Mouse (Mus musculus): ENCODE measurements around the gene Smtnl1. TPM values are rescaled to one million over a fixed set of nuclear protein-coding genes. Genes with fewer than 3 reads are reported as not detected.
A peak's percentile ranks its signal among the peaks of the same experiment; 100 is the strongest.

The Smtnl1 gene
- polyA plus RNA-seq, 1 experiment from 2014 or later = not detected

DNA sequence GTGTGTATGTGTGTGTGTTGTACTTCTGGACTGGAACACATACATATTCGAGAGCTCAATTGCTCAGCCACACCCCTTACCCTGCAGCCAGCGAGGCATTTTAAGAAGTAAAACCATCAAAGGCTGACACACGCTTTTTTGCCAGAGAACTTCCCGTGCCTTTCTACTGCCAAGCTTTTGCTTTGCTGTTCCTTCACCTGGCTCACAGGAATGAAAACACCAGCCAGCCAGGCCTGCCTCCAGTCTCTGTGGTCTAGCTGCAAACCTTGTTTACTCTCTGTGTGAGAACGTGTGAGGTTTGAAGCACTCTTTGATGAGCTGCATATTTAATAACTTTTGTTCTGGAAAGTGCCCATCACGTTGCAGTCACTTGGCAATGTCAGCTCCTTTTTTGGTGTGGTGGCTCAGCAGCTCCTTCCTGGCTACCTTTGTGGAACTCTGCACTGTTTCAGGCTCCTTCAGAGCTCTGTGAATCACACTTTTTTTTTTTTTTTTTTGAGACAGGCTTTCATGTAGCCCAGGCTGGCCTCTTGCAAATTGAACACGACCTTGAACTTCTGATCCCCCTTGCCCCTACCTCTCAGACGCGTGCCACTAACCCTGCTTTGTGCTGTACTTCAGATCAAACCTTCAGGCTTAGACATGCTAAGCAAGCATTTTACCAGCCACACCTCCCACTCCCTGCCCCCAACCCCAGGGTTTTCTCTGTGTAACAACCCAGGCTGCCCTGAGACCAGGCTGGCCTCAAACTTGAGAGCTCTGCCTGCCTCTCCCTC is 15.6 kb upstream of the Smtnl1 start:
- Histone ChIP-seq H3K4me3 (replicated peaks) (no peak overlapping the region), H3K9me3 (replicated peaks) (no peaks in the 10 kb centered on the region), H3K36me3 (no peaks in the 10 kb centered on the region), H3K9ac (replicated peaks) (no peak overlapping the region), H3K4me2 (no peak overlapping the region), H3K27ac (replicated peaks) (no peak overlapping the region), H3K27me3 (replicated peaks) (peaks cover 60% of the 10 kb centered on the region), H3K4me1 (peaks cover 25% of the 10 kb centered on the region)
- no peak for ATAC-seq (ENCODE audit: low FRiP score)
- 28% methylated on average over 9 of the region's 9 CpGs for WGBS

DNA sequence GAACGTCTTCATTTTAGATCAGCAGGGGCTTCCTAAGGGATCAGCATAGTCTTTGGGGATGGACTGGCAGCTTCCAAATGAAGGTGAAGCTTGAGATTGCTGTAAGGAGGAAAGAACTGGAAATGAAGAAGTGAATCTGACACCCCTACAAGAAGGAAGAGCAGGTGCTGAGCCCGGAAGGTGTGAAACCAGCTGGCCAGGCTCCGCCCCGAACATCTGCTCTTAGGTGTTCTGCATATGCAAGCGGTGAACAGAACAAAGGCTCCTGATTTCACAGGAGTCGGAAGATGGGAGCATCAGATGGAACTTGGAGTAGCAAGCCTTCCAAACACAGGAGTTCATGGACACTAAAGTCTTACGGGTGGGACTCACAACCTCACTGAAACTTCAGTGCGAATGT is 14.7 kb upstream of the Smtnl1 start:
- Histone ChIP-seq H3K4me2 (no peak overlapping the region), H3K27ac (replicated peaks) (no peak overlapping the region), H3K4me3 (replicated peaks) (no peak overlapping the region), H3K27me3 (replicated peaks) (peaks cover 59% of the 10 kb centered on the region), H3K9me3 (replicated peaks) (no peaks in the 10 kb centered on the region), H3K9ac (replicated peaks) (no peak overlapping the region), H3K36me3 (no peaks in the 10 kb centered on the region), H3K4me1 (peaks cover 25% of the 10 kb centered on the region)
- ATAC-seq (ENCODE audit: low FRiP score) = no peak
- WGBS = 66% methylated on average over 8 of the region's 8 CpGs

DNA sequence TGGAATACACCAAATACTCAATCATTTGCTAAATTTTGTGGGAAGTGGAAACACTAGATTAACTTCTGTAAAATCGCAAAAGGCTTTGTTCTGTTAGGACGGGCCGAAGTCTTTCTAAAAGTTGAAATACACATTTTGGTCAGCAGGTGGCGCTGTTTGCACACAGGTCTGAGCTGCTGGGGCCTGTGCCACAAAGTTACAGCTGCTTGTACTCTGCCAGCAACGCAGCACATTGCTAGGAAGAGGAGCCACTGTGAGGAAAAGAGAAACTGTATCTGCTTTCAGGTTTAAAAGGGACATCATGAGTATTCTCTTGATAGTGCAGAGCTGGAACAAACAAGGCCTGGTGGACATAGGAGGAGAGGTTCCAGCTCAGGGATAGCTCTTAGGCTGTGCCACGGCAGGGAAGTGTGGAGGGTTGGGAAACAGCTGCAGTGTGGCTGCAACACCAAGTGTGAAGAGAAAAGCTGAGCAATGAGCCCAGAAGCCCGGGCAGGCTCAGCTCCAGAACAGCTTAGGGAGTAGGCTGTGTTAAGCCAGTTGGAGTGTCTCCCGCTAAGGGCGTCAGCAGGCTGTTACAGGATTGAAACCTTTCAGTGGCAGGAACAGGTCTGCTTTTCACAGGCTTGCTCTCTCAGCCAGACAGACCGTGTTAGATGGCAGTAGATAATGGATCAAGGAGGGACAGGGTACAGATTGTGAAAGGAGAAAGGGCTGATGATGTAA is 9.4 kb upstream of the Smtnl1 start:
- no peaks in the 10 kb centered on the region for H3K9me3 ChIP-seq (replicated peaks)
- WGBS = 37% methylated on average over 10 of the region's 10 CpGs
- H3K9ac ChIP-seq (replicated peaks) = no peak overlapping the region
- H3K4me3 ChIP-seq (replicated peaks) = no peak overlapping the region
- peaks cover 6% of the 10 kb centered on the region for H3K27me3 ChIP-seq (replicated peaks)
- ATAC-seq (ENCODE audit: low FRiP score) = peak; percentile 69
- H3K4me2 ChIP-seq = no peak overlapping the region
- H3K36me3 ChIP-seq = 0 out of 2 replicates have a peak, but pooled peaks cover 7% of the 10 kb centered on the region
- H3K4me1 ChIP-seq = peaks cover 14% of the 10 kb centered on the region
- peak overlapping the region; percentile 34; the same call in 1 of the 2 replicates for H3K27ac ChIP-seq (replicated peaks)

DNA sequence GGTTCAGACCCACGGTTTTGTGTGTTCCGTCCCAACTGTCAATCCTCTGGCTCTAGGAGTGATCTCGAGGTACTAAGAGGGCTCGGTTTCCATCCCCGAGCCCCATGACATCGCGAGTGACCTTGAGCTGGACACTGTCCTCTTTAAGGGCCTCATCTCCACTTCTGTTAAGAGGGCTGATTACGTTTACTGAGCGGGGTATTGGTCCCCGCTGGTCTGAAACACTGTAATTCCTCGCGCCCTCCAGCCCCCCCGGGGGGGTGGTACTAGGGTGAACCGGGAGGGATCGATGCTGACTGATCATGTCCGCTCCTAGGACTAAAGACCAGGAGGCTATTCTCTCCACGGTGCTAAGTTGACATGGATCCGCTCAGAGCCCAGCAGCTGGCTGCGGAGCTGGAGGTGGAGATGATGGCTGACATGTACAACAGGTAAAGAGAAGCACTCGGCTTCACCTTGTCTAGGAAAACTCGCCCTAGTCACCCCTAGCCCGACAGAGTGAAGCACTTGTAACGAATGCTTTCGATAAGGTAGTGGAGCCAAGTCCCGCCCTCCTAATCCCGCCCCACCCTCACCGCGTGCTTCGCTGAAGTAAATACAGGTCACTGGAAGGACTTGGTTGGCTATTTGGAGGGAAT is 5.0 kb upstream of the Smtnl1 start:
- WGBS = under 1% methylated on average over 29 of the region's 29 CpGs
- H3K27ac ChIP-seq (replicated peaks) = no peak overlapping the region

DNA sequence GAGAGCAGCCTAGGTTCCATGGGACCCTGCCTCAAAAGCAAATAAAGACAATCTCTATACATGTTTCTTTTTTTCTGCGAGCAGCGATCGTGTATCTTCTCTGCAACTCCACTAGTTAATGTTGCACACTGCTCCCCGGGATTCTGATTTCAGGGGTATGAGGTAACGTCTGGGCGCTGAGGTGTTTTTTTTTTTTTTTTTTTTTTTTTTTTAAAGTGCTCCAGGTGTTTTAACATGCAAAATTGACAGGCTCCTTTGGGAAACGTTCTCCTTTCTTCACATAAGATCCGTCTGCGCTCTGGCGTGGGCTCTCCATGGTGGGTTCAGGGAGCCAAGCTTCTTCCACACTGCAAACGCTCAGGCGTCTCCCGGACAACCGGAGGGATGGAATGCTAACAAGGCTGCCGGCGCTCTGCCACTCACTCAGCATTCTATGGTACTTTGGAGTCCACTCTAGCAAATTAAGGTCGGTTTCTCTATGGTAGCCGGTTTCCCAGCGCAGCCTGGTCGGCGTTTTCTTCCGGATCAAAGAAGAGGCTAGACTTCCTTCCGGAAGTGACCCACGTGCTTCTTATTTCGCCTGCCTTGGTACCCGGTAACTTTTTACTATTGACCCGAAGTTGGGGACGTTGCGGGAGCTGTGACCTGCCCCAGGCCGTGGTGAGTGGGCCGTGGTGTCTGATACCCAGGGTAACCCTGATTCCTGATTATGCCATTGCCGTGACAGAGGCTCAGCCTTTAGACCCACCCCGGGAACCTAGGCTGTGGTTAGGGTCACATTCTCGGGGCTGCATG is 4.2 kb upstream of the Smtnl1 start, which contains the start of gene Timm10:
Gene Timm10, plus strand, starts transcription at position 510 of the 795 bp plus-strand sequence.
- peak within 1 kb of the TSS; percentile 97 for H3K4me3 ChIP-seq (replicated peaks)
- H3K4me2 ChIP-seq = peak within 1 kb of the TSS; percentile 99
- peak within 1 kb of the TSS; percentile 62 for H3K9ac ChIP-seq (replicated peaks)
- ATAC-seq (ENCODE audit: low FRiP score) = peak; percentile 93
- H3K36me3 ChIP-seq = 0 out of 2 replicates have a peak, but pooled peaks cover 7% of the 10 kb centered on the region
- H3K9me3 ChIP-seq (replicated peaks) = no peaks in the 10 kb centered on the region
- peaks cover 14% of the 10 kb centered on the region for H3K4me1 ChIP-seq
- H3K27me3 ChIP-seq (replicated peaks) = 0 out of 2 replicates have a peak, but pooled peaks cover 1% of the 10 kb centered on the region
- WGBS = under 1% methylated on average over 34 of the region's 34 CpGs
- H3K27ac ChIP-seq (replicated peaks) = peak within 1 kb of the TSS; percentile 66

More for the DNA sequence above, 5.0 kb upstream of the Smtnl1 start:
- peak overlapping the region; percentile 97 for H3K4me3 ChIP-seq (replicated peaks)
- H3K4me2 ChIP-seq = peak overlapping the region; percentile 99
- H3K9me3 ChIP-seq (replicated peaks) = no peaks in the 10 kb centered on the region
- H3K27me3 ChIP-seq (replicated peaks) = no peaks in the 10 kb centered on the region
- peak overlapping the region; percentile 62 for H3K9ac ChIP-seq (replicated peaks)
- H3K36me3 ChIP-seq = 0 out of 2 replicates have a peak, but pooled peaks cover 7% of the 10 kb centered on the region
- H3K4me1 ChIP-seq = peaks cover 18% of the 10 kb centered on the region
- ATAC-seq (ENCODE audit: low FRiP score) = no peak; the same call in 1 of the 2 replicates

DNA sequence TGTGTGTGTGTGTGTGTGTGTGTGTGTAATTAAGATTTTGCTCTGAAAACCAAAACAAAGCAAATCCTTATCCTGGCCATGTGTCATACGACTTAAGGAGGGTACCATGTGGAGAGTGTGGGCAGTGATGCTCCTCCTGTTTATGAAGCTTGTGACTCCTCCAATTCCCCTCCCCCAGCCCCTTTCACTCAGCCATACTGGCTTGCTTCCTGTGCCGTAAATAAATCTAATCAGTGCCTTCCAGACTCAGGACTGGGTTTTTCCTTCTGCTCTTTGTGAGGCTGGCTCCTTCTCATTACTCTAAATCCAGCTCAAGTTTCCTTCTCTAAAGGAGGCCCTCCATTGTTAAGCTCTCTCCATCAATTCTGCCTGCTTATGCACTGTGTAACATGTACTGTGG is 785 bp upstream of the Smtnl1 start:
- Histone ChIP-seq H3K4me3 (replicated peaks) (no peak overlapping the region), H3K27ac (replicated peaks) (no peak overlapping the region), H3K9ac (replicated peaks) (no peak overlapping the region), H3K4me2 (no peak overlapping the region), H3K4me1 (peaks cover 13% of the 10 kb centered on the region), H3K9me3 (replicated peaks) (no peaks in the 10 kb centered on the region), H3K27me3 (replicated peaks) (peaks cover 12% of the 10 kb centered on the region; the same call in 1 of the 2 replicates), H3K36me3 (no peaks in the 10 kb centered on the region)
- no peak for ATAC-seq (ENCODE audit: low FRiP score)
- WGBS = 50% methylated on average over 2 of the region's 2 CpGs

DNA sequence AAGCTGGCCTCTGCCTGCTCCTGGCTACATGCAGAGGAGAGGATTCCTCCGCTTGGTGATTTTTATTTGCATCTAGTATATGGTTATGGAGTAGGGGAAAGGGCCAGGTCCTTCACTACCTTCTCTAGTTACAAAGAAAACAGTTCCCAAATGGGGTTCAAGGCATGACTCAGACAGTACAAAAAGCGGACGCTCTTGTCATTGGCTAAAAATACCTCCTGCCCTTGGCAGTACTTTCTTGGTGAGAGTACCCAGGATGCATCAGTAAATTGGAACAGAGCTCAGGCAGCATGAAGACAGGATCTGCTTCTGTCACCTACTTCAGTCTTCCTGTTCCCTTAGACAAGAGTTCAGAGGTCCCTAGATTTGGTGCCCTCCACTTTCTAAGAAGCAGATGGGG is 2.6 kb downstream of the Smtnl1 start:
- ATAC-seq (ENCODE audit: low FRiP score) = no peak
- Histone ChIP-seq H3K9ac (replicated peaks) (no peak overlapping the region), H3K27ac (replicated peaks) (no peak overlapping the region), H3K36me3 (no peaks in the 10 kb centered on the region), H3K4me3 (replicated peaks) (no peak overlapping the region), H3K9me3 (replicated peaks) (no peaks in the 10 kb centered on the region), H3K4me2 (no peak overlapping the region), H3K27me3 (replicated peaks) (peaks cover 12% of the 10 kb centered on the region; the same call in 1 of the 2 replicates), H3K4me1 (no peaks in the 10 kb centered on the region)
- WGBS = 81% methylated on average over 3 of the region's 3 CpGs

DNA sequence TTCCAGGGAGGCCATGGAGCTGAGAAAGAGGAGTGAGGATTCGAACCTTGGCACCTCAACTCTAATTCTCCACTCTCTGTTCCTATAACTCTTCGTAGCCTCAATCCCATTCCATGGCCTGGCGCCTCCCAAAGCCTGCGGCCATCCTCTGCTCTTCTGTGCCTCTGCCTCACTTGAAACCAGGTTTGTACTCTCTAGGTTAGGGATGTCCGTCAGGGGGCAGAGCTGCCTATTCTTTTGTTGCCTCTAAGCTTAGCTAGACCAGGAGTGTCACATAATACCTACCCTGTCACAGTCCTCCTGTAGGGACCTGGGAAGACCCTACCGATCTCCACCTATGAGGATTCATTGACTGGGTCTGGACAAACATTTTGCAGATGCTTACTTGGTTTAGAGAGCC is 9.8 kb downstream of the Smtnl1 start:
- H3K9me3 ChIP-seq (replicated peaks) = no peaks in the 10 kb centered on the region
- peaks cover 5% of the 10 kb centered on the region; the same call in 1 of the 2 replicates for H3K4me1 ChIP-seq
- no peak overlapping the region for H3K9ac ChIP-seq (replicated peaks)
- WGBS = 83% methylated on average over 6 of the region's 6 CpGs
- no peak for ATAC-seq (ENCODE audit: low FRiP score)
- no peaks in the 10 kb centered on the region for H3K36me3 ChIP-seq
- H3K27me3 ChIP-seq (replicated peaks) = no peaks in the 10 kb centered on the region
- H3K27ac ChIP-seq (replicated peaks) = no peak overlapping the region
- H3K4me2 ChIP-seq = no peak overlapping the region
- no peak overlapping the region for H3K4me3 ChIP-seq (replicated peaks)

DNA sequence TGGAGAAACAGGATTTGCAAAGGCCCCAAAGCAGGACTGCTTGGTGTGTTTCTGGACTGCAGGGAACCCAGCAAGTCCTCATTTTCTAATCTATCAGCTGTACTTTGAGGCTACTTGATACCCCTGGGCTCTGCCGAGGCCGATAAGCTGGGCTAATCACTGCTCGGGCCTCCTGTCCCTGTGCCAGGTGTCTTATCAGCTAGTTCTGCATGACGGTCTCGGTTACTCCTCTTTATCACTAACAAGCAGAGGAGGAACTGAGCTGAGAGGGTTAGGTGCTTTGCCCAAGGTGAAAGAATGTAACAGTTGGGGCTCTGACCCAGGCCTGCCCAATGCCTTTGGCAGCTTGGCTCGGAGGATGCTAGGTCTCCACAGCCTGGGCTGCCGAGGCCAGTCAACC is 10.6 kb downstream of the Smtnl1 start:
- no peak for ATAC-seq (ENCODE audit: low FRiP score)
- Histone ChIP-seq H3K27ac (replicated peaks) (no peak overlapping the region), H3K9me3 (replicated peaks) (no peaks in the 10 kb centered on the region), H3K4me1 (peaks cover 5% of the 10 kb centered on the region; the same call in 1 of the 2 replicates), H3K4me2 (no peak overlapping the region), H3K4me3 (replicated peaks) (no peak overlapping the region), H3K9ac (replicated peaks) (no peak overlapping the region), H3K27me3 (replicated peaks) (no peaks in the 10 kb centered on the region), H3K36me3 (no peaks in the 10 kb centered on the region)
- WGBS = 91% methylated on average over 7 of the region's 7 CpGs

DNA sequence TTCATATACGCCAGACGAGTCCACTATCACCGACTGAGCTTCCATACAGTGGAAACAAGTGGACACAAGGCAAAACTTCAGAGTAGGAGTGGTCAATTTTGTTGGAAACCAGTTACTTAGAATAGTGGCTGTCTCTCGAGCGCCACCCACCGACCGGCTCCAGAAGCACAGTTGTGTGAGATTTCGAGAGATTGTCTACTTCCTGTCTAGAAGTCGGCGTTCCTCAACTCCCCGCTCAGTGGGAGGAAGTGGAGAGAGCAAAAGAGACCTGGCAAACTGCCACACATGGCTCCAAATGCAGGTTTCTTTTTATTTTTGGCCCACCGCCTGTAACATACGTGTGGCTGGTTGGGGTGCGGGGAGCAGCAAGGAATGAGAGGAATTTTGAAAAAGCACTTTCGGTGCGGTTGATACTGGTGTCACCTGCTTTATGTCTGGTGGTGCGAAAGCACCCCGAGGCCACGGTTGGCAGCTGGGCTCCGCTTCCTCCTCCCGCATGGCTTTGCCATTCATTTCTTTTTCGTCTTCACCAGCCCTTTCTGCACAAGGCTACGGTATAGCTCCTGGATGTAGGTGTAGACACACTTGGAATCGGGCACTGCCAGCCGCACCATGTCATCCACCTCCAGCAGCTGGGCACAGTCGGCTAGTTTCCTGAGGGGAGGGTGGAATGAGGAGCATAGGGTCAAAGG is 11.4 kb downstream of the Smtnl1 start:
- ATAC-seq (ENCODE audit: low FRiP score) = peak; percentile 69
- Histone ChIP-seq H3K4me1 (peaks cover 5% of the 10 kb centered on the region; the same call in 1 of the 2 replicates), H3K9ac (replicated peaks) (no peak overlapping the region), H3K27ac (replicated peaks) (no peak overlapping the region), H3K9me3 (replicated peaks) (no peaks in the 10 kb centered on the region), H3K27me3 (replicated peaks) (no peaks in the 10 kb centered on the region), H3K4me2 (peak overlapping the region; percentile 52), H3K36me3 (no peaks in the 10 kb centered on the region), H3K4me3 (replicated peaks) (peak overlapping the region; percentile 20; the same call in 1 of the 2 replicates)
- WGBS = 43% methylated on average over 26 of the region's 26 CpGs
